Mouse (Mus musculus) urinary bladder, postnatal 14 days (tissue): Measurements from ENCODE around the gene Pex5l.

Experiments used
- DNase-seq: peaks from one replicate; pipeline ENCODE4 v3.0.0; 2021; ENCODE audit warnings: low spot score

Pex5l gene

DNA sequence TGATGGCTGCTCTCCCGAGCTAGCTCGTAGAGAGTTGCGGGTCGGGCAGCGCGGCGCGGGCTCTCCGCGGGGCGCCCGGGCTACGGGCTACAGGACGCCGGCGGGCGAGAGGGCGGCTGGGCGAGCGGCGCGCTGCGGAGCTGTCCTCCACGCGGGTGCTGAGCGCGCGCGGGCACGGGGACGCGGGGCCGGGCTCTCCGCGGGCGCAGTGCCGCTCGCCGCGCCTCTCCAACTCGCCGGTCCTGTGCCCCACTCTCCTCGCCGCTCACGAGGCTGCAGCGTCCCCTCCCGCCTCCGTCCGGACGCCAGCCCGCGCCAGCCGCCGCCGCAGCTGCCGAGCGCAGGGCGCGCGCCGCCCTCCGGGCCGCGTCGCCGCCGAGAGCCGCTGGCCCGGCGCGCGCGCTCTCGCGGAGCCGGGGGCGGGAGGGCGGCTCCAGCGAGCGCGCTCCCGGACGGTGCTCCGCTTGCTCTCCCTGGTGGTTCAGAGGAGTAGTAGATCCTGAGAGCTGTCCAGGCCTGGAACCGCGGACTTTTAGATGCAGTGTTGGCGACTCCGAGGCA, at the start of gene Pex5l:
TSS of gene Pex5l (minus strand) at position 347 of the 561 bp plus-strand sequence.
- DNase-seq, result peak; percentile 42

DNA sequence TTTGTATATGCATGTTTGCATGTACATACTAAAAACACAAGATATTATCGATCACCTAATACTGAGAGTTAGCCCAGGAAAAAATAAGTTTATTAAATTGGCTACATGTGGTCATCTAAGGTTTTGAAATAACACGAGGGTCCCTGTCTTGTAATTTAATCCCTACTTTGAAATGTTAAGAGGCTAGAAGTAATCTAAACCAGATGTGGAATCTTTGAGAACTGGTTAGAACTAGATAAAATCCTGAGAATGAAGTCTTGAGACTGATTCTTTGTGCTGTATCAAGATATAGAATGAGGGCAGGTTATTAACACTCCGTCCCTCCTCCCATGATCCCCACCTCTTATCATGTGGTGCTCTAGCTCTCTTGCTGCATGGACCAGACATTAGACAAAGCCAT, 22.1 kb upstream of the Pex5l start:
- no peak for DNase-seq

DNA sequence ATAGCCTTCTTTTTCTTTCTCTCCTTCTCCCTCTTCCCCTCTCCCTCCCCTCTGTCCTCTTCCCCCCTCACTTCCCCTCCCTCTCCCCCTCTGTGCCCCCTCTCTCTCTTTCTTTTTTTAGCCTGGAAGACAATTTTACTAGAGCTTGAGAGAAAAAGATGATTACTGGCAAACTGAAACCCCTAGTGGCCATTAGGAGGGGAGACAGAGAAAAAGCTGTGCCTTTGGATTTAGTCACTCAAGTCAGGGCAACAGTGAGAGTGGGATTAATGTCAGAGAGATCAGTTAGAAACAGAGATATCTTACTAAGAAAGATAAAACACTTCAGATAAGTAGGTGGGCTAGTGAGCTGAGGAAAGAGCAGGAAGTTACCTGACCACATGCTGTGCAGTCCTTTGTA, 20.8 kb upstream of the Pex5l start:
- DNase-seq, result no peak

DNA sequence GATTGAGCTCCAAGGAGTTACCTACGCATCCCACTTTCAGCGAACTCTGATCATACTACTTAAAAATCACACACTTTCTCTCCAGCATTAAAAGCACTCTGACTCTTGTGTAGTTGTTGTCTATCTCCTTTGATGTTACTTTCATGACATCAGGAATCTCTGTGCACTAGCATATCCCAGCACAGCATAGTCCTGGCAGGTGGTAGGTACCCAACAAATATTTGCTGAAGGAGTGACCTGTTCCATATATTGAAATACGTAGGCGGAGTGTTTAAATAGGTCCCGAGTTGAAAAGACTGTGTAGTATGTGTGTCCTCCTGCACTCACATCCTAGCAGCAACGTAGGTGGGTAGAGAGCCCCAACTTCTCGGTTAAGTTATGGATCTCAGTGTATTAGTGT, 545 bp upstream of the Pex5l start:
- no peak for DNase-seq

DNA sequence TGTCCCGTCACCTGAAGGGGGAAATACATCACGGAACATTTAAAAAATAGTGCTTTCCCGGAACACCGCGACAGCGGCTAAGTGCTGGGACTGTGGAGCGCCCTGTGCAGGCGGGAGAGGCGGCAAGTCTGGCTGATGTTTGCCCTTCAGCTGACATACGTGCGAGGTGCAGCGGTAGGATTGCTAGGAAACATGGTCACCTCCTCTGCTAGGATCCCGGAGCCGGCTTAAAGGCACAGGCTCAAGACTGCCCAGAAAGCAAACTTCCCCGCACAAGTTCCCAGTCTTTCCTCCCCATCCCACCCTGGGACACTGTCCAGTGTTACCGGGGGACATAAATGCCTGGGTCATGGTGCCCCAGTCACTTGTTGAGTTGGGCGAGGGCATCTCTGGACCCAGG, 649 bp downstream of the Pex5l start:
- DNase-seq, result no peak

DNA sequence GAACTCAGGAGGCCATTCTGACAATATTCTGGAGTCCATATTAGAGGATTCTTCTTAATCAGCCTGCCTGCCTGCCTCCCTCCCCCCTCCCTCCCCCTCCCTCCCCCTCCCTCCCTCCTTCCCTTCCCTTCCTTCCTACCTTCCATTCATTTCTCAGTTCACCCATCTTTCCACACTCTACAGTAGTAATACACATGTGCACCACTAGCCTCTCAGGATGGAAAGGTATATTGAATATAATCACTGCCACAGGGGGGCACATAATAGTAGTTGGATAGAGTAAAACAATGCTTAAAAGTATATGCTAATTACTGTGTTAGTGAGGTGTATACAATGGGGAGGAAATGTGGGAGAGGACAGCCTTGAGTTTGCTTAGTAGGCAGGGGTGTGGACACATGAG, 13.1 kb downstream of the Pex5l start:
- no peak for DNase-seq

DNA sequence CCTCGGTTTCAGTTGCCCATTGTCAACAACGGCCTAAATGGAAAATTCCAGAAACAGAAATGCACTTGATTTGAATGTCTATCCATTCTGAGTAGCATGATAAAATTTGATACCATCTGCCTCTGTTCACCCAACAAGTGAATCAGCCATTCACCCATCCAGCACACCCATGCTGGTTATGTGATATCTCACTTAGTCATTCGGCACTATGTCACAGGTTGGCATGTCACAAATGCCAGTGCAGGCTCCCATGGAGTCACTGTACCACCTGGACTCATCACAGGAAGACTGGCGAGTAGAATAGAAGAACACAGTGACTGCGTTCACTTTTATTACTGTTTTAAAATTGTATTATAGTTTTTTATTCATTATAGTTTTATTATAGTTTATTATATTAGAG, 18.3 kb downstream of the Pex5l start:
- no peak for DNase-seq

DNA sequence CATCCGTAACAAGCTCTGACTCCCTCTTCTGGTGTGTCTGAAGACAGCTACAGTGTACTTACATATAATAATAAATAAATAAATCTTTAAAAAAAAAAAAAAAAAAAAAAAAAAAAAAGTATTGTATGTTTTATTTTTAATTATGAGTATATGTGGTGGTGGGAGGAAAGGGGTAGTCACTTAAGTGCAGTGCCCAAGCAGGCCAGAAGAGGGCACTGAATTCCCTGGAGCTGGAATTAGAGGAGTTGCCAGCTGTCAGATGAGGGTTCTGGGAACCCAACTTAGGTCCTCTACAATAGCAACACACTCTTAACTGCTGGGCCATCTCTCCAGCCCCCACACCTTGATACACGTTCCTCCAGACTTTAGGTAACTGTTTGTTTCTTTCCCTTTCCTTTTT, 37.3 kb downstream of the Pex5l start:
- no peak for DNase-seq

DNA sequence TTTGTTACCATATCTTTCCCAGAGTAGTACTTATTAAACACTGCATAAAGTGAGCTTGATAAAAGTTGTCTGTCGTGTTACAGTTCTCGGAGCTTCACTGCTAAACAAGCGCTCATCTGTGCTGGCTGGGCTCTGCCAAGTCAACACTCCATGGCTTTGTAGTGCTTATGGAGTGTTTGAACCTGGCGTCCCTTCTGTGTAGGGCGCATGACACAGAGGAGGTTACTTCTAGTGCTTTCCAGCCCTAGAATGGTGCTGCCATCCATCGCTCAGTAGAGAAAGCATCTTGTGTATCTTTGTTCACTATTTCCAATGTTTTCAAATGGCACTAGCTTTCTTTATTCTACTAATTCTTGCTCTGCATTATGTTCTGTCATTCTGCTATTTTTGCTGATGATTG, 39.5 kb downstream of the Pex5l start:
- no peak for DNase-seq

DNA sequence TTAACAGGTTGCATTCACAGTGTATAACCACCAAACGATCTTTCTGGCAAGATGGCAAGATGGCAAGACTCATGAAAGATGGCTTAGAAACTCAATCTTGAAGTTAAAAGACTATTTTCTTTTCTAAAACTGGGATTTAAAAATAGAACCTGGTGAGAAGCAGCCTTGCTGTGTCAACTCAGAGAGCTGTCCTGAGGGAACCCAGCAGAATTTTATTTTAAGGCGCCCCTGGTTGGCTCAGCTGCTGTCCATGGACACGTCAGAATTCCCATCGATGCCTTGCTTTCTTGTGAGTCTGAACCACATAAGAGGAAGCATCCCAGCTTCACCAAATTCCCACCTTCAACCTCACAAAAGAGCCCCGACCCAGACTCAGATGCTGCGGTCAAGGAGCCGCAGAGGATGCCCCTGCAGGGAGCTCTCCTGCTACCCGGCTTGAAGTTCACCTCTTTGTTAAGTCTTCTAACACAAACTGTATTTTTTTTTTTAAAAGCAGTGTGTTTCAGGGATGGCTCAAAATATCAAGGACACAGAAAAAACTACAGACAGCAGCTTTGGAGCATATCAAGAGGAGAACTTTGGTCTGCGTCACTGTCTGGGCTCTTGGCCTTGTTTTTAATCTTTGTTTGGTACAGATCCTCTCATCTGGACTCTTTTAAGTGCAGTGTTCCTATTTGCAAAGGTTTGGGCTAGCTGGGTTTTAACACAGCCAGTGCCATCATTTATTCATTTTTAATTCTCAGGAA, 44.3 kb downstream of the Pex5l start:
- no peak for DNase-seq

DNA sequence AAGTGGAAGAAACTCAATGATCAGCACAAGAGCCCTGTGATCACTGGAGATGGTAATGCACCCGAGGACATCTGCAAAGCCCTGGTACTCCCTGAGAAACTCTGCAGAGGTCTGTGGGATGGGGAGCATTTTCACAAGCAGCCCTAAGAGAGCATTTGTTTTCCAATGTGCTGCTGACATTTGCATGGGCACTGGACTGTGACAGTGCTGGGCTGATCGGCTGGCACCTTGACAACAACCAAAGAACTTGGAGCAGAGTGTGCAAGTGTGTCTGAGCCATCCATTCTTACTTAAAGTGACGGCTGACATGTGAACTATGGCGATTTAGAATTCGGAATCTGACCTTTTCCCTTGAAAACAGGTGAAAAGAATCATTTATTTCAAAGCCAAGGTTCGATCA, 49.4 kb downstream of the Pex5l start:
- no peak for DNase-seq

DNA sequence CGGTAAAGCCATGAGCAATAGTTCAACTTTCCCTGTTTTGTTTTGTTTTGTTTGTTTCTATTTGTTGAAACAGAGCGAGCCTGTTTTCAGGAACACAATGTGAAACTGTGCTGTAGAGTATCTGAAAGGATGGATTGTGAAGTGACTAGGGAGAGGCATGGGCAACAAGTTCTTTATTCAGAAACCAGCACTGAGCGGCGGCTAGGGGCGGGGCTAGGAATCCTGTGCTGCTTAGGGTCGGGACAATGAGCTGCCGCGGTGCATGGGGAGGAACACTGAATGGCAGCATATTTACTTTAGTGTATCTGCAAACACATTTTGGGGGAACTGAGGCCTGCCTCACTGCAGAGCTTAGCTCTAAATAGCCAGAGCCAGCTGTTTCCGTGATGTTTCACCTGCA, 53.0 kb downstream of the Pex5l start:
- no peak for DNase-seq

DNA sequence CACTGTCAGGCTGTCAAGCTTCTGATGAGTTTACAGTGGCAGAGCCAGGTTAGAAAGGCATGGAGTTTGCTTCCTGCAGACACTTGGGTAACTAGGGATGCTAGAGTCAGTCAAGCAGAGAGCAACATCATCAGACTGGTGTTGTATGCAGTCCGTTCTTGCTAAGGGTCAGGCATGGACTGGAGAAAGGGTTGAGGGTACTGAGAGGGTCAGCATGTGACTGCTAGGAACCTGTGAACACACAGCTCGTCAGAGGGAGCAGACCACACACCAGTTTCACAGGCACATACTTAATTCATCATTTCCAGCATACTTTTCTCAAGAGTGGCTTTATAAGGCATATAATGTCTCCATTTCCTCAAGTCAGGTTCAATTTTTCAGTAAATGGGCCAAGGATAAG, 53.6 kb downstream of the Pex5l start:
- no peak for DNase-seq

DNA sequence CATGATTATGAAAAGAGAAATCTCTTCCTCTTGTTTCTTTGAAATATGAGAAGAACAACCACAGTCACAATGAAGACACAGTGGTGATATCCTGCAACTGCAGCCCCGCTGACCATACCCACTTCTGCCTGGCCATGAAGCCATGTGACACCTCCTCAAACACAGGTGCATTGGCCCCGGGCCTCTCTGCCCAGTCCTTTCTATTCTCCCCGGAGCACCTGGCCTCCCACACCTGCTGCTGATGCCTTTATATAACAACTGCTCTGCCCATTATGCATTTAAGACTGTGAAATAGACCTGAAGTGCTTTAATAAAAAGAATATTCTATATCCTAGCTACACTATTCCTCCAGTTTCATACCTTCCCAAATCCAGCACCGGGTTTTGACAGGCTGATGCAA, 54.8 kb downstream of the Pex5l start:
- DNase-seq, result no peak

DNA sequence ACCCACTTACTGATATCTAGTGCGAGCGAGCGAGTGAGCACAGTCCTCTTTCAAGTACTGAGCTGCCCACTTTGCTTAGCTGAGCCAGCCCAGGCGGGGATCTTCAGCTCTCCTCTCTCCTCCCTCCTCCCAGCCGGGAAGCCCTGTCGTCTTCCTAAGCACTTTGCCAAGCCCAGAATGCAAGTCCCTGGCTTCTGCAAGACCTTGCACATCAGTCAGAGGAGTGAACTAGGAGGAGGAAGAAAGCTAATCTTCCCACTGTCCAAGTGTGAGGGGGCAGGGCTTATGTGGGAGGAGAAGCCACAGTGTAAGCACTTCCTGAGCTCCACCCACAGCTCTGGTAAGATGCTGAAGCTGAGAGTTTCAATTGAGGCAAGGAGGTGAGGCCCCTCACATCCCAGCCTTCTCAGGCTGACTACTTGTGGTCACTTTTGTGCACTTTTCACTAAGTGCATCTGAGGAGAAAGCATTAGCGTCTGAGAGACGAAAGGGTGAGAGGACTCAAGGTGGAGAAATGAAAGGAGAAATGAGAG, 60.2 kb downstream of the Pex5l start:
- peak; percentile 24 for DNase-seq

DNA sequence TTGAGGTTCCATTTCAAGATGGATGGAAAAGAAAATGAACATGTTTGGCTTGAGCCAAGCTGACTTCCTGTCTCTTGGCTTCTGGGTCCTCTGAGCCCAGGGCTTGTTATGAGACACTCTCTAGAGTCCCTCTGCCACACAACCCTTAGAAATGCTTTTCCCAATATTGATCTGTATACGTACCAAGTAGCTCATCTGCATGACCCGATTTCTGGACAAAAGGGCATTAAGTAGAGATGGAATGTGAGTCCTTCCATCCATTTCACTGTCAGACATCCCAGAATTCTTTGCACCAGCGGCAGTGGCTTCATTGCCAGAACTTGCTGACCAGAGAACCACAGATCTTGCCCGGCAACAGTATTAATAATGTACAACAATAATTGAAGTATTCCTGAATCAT, 61.3 kb downstream of the Pex5l start:
- no peak for DNase-seq

DNA sequence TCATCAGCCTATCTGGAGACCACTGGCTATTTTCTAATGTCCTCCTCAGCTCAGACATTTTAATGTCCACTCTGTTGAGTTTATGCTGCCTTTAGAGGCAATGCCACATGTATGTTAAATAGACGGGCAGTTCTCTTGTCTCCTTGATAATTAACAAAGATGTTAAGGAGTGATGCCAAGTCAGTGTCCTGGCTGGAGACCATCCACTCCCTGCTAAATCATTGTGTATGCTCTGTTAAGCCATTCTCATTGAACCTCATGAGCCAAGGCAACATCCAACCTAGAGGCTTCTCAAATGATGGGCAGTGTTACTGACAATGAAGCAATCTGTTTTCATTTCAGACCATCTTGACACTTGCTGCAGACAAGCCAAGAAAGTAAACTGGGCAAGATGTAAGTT, 63.4 kb downstream of the Pex5l start:
- DNase-seq, result no peak

DNA sequence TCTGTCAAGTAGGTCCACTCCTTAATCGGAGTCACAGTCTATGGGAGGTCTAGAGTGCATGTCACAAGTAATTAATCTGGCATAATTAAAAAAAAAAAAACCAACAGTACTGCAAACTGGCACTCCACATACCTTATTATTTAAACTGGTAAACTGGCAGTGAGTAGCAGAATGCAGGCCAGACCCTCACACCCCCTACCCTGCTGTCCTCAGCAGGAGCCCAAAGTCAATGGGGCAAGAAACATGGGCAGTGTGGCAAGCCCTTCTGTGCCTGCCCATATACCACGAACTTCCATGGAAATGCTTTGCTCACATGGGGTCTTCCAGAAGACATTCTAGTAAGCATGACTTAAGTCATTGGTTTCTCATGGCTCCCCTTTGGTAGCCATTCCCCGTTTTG, 63.9 kb downstream of the Pex5l start:
- no peak for DNase-seq

DNA sequence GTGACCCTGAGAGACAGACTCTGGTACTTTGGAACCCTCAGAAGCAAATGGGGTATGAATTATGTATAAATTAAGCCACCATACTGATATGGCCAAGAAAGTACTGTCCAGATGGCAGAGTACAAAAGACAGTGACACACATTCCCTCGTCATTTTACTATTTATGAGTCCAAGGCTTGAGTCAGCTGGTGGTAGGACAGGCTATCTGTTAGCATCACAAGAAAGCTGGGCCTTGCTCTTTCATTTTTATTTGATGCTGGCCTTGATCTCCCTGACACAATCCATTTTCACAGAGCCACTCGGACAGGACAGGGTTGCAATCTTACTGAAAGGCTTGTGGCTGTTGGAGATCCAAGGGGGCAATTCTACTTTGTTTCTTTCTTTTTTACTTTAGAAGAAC, 67.4 kb downstream of the Pex5l start:
- DNase-seq, result no peak

DNA sequence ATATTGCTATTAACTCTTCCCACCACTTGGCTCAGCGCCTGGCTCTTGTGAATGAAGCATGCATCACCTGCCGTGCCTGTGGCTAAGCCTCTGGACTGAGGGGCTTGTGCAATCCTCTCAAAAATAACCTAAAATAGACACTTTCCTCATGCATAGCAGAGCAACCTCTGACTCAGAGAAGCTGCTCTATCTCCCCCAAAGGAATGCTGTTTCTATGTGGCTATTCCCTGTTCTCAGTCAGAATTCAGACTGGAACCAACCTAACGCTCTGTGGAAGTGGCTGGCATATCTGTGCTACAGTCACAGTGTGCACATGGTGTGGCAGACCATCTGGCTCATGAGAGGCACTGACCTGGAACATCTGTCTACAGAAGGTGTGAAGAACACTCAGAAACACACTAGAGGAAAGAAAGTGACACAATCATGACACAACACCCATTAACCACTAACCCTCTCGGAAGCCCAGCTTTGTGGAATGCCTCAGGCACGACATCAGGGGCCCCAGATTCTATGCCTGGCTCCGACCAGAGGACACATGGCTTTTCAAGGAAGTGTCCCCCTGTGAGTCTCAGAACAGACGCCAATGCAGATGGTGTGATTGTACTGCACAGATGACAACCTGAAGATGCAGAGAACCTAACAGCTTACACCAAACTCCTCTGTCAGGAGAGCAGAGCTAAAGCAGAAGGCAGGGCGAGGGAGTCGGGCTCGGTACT, 68.6 kb downstream of the Pex5l start:
- DNase-seq, result no peak

DNA sequence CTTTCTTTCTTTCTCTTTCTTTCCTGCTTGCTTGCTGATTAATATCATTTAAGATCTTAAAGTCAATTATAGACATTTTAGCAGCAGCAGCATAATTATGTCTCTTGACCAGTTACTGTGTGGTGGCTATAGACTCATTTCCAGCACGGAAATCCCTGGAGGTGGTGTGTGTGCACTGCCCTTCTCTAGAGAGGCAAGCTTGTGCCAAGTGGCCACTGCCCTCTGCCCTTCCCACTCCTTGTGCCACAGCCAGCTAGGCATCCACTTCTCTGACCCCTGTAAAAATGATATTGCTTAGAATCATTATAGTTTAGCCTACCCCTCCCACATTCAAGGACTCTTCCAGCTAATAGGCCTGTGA, 69.2 kb downstream of the Pex5l start:
- DNase-seq, result no peak

DNA sequence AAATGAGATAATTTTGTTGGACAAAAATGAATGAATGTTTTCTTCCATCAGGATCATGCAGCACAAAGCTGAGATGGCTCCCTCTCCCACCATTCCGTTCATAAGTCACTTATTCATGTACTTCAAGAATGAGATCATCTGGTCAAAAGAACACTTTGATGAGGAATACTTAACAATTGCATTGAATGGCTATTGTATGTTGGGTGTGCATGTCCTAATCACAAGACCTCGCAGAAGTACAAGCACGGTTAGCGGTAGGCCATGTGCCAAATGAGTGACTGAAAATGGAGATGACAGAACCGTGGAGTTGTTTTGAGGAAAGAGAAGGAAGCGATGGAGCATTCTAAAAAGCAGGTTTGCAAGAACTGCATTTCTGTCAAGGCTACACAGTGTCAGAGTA, 72.3 kb downstream of the Pex5l start:
- DNase-seq, result no peak

DNA sequence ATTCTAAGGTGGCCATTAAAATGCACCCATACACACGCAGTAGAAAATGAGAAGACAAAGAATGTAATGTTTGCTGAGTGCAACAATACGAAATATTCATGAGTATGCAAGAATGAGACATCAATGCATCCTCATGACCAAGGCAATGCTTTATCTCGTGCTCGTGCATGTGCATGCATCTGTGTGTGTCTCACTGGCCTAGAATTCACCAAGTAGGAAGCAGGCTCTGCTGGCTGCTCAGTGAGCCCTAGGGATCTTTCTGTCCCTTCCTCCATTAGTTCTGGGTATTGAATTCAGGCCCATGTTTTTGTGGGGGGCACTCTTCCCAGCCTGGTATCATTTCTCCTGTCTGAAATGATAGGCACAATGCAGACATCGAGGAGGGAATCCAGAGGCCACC, 74.9 kb downstream of the Pex5l start:
- DNase-seq, result no peak

DNA sequence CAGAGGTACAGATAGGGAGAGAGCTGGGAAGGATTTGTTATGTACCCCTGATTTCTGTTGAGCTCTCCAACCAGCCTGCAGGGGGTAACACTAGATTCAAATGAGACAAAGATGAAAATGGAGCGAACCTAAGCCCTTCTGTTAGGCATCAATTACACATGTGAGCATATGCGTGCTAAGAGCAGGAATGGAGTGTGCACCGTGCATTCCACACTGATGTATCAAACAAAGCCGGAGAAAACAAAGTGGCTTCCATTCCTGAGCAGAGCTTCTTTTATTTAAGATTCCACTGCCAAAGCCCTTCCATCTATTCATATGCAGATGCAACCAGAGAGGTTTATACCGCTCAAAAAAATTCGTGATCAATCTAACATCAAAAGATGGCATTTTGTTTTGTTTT, 79.5 kb downstream of the Pex5l start:
- no peak for DNase-seq
